Mouse (Mus musculus) heart, postnatal 36 days (tissue): Measurements from ENCODE around the gene Il17rb. TPM values are rescaled to one million over a fixed set of nuclear protein-coding genes. Genes with fewer than 3 reads are reported as not detected.

Experiments used
- DNase-seq, 2 experiments: peaks; one replicate each; pipeline ENCODE4 v3.0.0; 2021 to 2022
- intact Hi-C: fragments of 180-260 bp; cut with DNase I; formaldehyde crosslinking; loops from one replicate; pipeline ENCODE4 v1.15.1; 2025
- total RNA-seq, 2 experiments: library from RNA; stranded (reverse); gene quantifications; 2 replicates each; pipeline ENCODE4 v1.2.3; 2021

Gene Il17rb
- total RNA-seq, 2 experiments from 2014 or later = not detected

- intact Hi-C loops = no loop called here
- no peak for DNase-seq
Measured at GRCm38 (mm10) chr14:30017794-30018462, 9.2 kb upstream of the Il17rb start.

- intact Hi-C loops = no loop called here
- no peak for DNase-seq
Measured at GRCm38 (mm10) chr14:30016666-30017065, 8.0 kb upstream of the Il17rb start.

- DNase-seq = no peak
- intact Hi-C loops = no loop called here
Measured at GRCm38 (mm10) chr14:30015008-30015407, 6.3 kb upstream of the Il17rb start.

GRCm38 (mm10) chr14:30014487-30014886, 5.8 kb upstream of the Il17rb start:
- DNase-seq = no peak
- intact Hi-C loops = no loop called here

GRCm38 (mm10) chr14:30011886-30012560, 3.3 kb upstream of the Il17rb start:
- no peak for DNase-seq
- intact Hi-C loops = no loop called here

- intact Hi-C loops = no loop called here
- DNase-seq = peak; percentile 63 to 68
Measured at GRCm38 (mm10) chr14:30009864-30010560, 1.3 kb upstream of the Il17rb start.

- intact Hi-C loops = loop anchor here (10.0 kb wide), 1 partner anchor 455 kb away; no protein-coding TSS in a partner anchor
- no peak for DNase-seq
Measured at GRCm38 (mm10) chr14:29999475-29999811, 9.3 kb downstream of the Il17rb start.

GRCm38 (mm10) chr14:29998747-29999474, 9.8 kb downstream of the Il17rb start:
- intact Hi-C loops = loop anchor here (10.0 kb wide), 1 partner anchor 456 kb away; no protein-coding TSS in a partner anchor
- DNase-seq = no peak

- DNase-seq = no peak
- intact Hi-C loops = loop anchor here (10.0 kb wide), 1 partner anchor 457 kb away; no protein-coding TSS in a partner anchor
Measured at GRCm38 (mm10) chr14:29997345-29997744, 11.4 kb downstream of the Il17rb start.

- intact Hi-C loops = loop anchor here (10.0 kb wide), 1 partner anchor 459 kb away; no protein-coding TSS in a partner anchor
- DNase-seq = no peak
Measured at GRCm38 (mm10) chr14:29996000-29996751, 12.5 kb downstream of the Il17rb start.

- intact Hi-C loops = loop anchor here (10.0 kb wide), 1 partner anchor 460 kb away; no protein-coding TSS in a partner anchor
- no peak for DNase-seq
Measured at GRCm38 (mm10) chr14:29994976-29995375, 13.7 kb downstream of the Il17rb start.

- intact Hi-C loops = no loop called here
- DNase-seq = no peak
Measured at GRCm38 (mm10) chr14:29988337-29988736, 20.4 kb downstream of the Il17rb start.

- intact Hi-C loops = no loop called here
- DNase-seq = no peak
Measured at GRCm38 (mm10) chr14:29987739-29988138, 21.0 kb downstream of the Il17rb start.

GRCm38 (mm10) chr14:29987276-29987675, 21.4 kb downstream of the Il17rb start:
- intact Hi-C loops = no loop called here
- DNase-seq = no peak

- no peak for DNase-seq
- intact Hi-C loops = no loop called here
Measured at GRCm38 (mm10) chr14:29986096-29986495, 22.6 kb downstream of the Il17rb start.

- intact Hi-C loops = no loop called here
- no peak for DNase-seq
Measured at GRCm38 (mm10) chr14:29980447-29981205, 28.1 kb downstream of the Il17rb start.

- intact Hi-C loops = loop anchor here (10.0 kb wide), 1 partner anchor 496 kb away; the partner anchor contains the start of gene Dcp1a
Measured at GRCm38 (mm10) chr14:29978254-29979204, 30.2 kb downstream of the Il17rb start, which contains the start of gene Actr8. Actr8 (plus strand) TSS chr14:29978337.

GRCm38 (mm10) chr14:29976927-29977326, 31.8 kb downstream of the Il17rb start:
- intact Hi-C loops = loop anchor here (1.0 to 10.0 kb wide), 2 partner anchors 9 to 498 kb away; partner anchors contain the start of genes Dcp1a and Selenok
- no peak for DNase-seq

More at GRCm38 (mm10) chr14:29978254-29979204, 30.2 kb downstream of the Il17rb start, which contains the start of gene Actr8:
- DNase-seq = peak; percentile 96 to 97
